In genomic region chr14:34620611-34621376, GRCm38 (mm10) we compare ENCODE assay signal across 9 mouse cellular contexts. TPM values are rescaled to one million over a fixed set of nuclear protein-coding genes. Genes with fewer than 3 reads are reported as not detected.
DNase-seq lines count a peak whose midpoint lies in the region; ATAC-seq and TF ChIP-seq lines count a peak whose summit lies in the region.
"Had no signal": no experiment of that assay in that cellular context is flagged by ENCODE, and none has a peak within 500 bp of the region (broad histone marks: within the 10 kb centered on the region; RNA-seq: fewer than 3 reads in every experiment).

No protein-coding gene starts in this region.

- no peaks in the 10 kb centered on the region for H3K36me3 ChIP-seq in kidney, embryonic 16.5 days (ENCODE audit: insufficient read depth, low read length)
- H3K36me3 ChIP-seq in E14TG2a.4 (ENCODE audit: insufficient read depth, low read length), result no peaks in the 10 kb centered on the region
- H3K36me3 ChIP-seq in forebrain, embryonic 15.5 days, result no peaks in the 10 kb centered on the region
- H3K36me3 ChIP-seq: midbrain, embryonic 12.5 days had no signal

- H3K9me3 ChIP-seq in kidney, embryonic 16.5 days (ENCODE audit: low read length), result no peaks in the 10 kb centered on the region
- no peaks in the 10 kb centered on the region for H3K9me3 ChIP-seq in E14TG2a.4 (ENCODE audit: low read length)
- H3K9me3 ChIP-seq in forebrain, embryonic 15.5 days, result no peaks in the 10 kb centered on the region
- H3K9me3 ChIP-seq: midbrain, embryonic 12.5 days had no signal

- no peak overlapping the region for H3K9ac ChIP-seq in kidney, embryonic 16.5 days (replicated peaks; ENCODE audit: low read length)
- no peak overlapping the region for H3K9ac ChIP-seq in forebrain, embryonic 15.5 days (replicated peaks)
- H3K9ac ChIP-seq: midbrain, embryonic 12.5 days had no signal

- H3K4me1 ChIP-seq in kidney, embryonic 16.5 days (ENCODE audit: insufficient read depth, low read length), result no peaks in the 10 kb centered on the region
- H3K4me1 ChIP-seq in E14TG2a.4 (replicated peaks; ENCODE audit: low read depth, low read length), result peaks cover 41% of the 10 kb centered on the region
- no peaks in the 10 kb centered on the region for H3K4me1 ChIP-seq in forebrain, embryonic 15.5 days
- H3K4me1 ChIP-seq: midbrain, embryonic 12.5 days had no signal

- TF ChIP-seq CTCF in E14TG2a.4 (conservative IDR thresholded peaks at IDR 0.05; ENCODE audit: low read length), result peak; percentile 53

- H3K27me3 ChIP-seq in kidney, embryonic 16.5 days (ENCODE audit: insufficient read depth, low read length), result peaks cover 12% of the 10 kb centered on the region; the same call in 1 of the 2 replicates
- no peaks in the 10 kb centered on the region for H3K27me3 ChIP-seq in E14TG2a.4 (ENCODE audit: insufficient read depth, low read length)
- H3K27me3 ChIP-seq in forebrain, embryonic 15.5 days, result peaks cover 8% of the 10 kb centered on the region

- ATAC-seq in kidney, embryonic 16.5 days (ENCODE audit: low FRiP score, low TSS enrichment), result no peak
- peak; percentile 74 for ATAC-seq in erythroblast, adult 5-6 weeks (replicated peaks; ENCODE audit: low FRiP score, poor library complexity, severe bottlenecking)
- ATAC-seq in forebrain, embryonic 15.5 days (replicated peaks), result no peak

- peak; percentile 33 for DNase-seq in kidney, adult 11 months
- DNase-seq in adrenal gland, postnatal 25 days, result peak; percentile 75
- DNase-seq in large intestine, adult 2 months (ENCODE audit: low read depth, low spot score), result peak; percentile 28
- peak; percentile 58 for DNase-seq in ovary, postnatal 36 days (ENCODE audit: low spot score)

- 33% methylated on average over 10 of the region's 10 CpGs for WGBS in kidney, embryonic 16.5 days
- 48% methylated on average over 10 of the region's 10 CpGs for WGBS in large intestine, adult 2 months
- 43% methylated on average over 10 of the region's 10 CpGs for WGBS in forebrain, embryonic 15.5 days

- H3K4me2 ChIP-seq in kidney, embryonic 16.5 days (replicated peaks; ENCODE audit: low read depth, low read length), result no peak overlapping the region
- no peak overlapping the region for H3K4me2 ChIP-seq in forebrain, embryonic 15.5 days (replicated peaks)
- H3K4me2 ChIP-seq: midbrain, embryonic 12.5 days had no signal

- no peak overlapping the region for H3K27ac ChIP-seq in kidney, embryonic 16.5 days (ENCODE audit: low read length)
- no peak overlapping the region for H3K27ac ChIP-seq in forebrain, embryonic 15.5 days (replicated peaks)
- H3K27ac ChIP-seq: midbrain, embryonic 12.5 days had no signal

- H3K4me3 ChIP-seq in kidney, embryonic 16.5 days (ENCODE audit: low read length), result no peak overlapping the region
- no peak overlapping the region for H3K4me3 ChIP-seq in E14TG2a.4 (replicated peaks; ENCODE audit: low read length)
- H3K4me3 ChIP-seq in forebrain, embryonic 15.5 days, result no peak overlapping the region
- H3K4me3 ChIP-seq: midbrain, embryonic 12.5 days had no signal

RNA-seq across cellular contexts. Expression of gene Opn4, which starts 20.9 kb away (rescaled TPM):
- polyA plus RNA-seq in kidney, embryonic 16.5 days (2015; fragmentation: Nextera tagmentation; extraction: Ambion mirVana), result 0.39 and 0.51 TPM in 2 replicates
- total RNA-seq in adrenal gland, postnatal 25 days (2021), result not detected in 2 replicates
- not detected in 2 replicates for total RNA-seq in erythroblast, adult 5-6 weeks (2015; ENCODE audit: low replicate concordance)
- not detected in 2 replicates for total RNA-seq in erythroblast, adult 5-6 weeks (2017; ENCODE audit: low replicate concordance)
- polyA plus RNA-seq in large intestine, adult 2 months (2012; rRNA removed), result 0.15 TPM in 1 of 2 replicates, not detected in the other
- not detected in 2 replicates for polyA plus RNA-seq in forebrain, embryonic 15.5 days (2015; fragmentation: Nextera tagmentation; extraction: Ambion mirVana)
- polyA plus RNA-seq: midbrain, embryonic 12.5 days had no signal

RNA-seq across cellular contexts. Expression of gene Ldb3, which starts 32.3 kb away (rescaled TPM):
- polyA plus RNA-seq in kidney, embryonic 16.5 days (2015; fragmentation: Nextera tagmentation; extraction: Ambion mirVana), result 2.2 and 2.3 TPM in 2 replicates
- 0.73 and 1.4 TPM in 2 replicates for total RNA-seq in adrenal gland, postnatal 25 days (2021)
- total RNA-seq in erythroblast, adult 5-6 weeks (2015; ENCODE audit: low replicate concordance), result not detected in 2 replicates
- total RNA-seq in erythroblast, adult 5-6 weeks (2017; ENCODE audit: low replicate concordance), result not detected in 2 replicates
- 19.5 and 45.8 TPM in 2 replicates for polyA plus RNA-seq in large intestine, adult 2 months (2012; rRNA removed)
- polyA plus RNA-seq in forebrain, embryonic 15.5 days (2015; fragmentation: Nextera tagmentation; extraction: Ambion mirVana), result 0.46 and 0.60 TPM in 2 replicates

RNA-seq across cellular contexts. Expression of gene Wapl, which starts 52.9 kb away (rescaled TPM):
- polyA plus RNA-seq in kidney, embryonic 16.5 days (2015; fragmentation: Nextera tagmentation; extraction: Ambion mirVana), result 20.8 and 23.8 TPM in 2 replicates
- total RNA-seq in adrenal gland, postnatal 25 days (2021), result 90.8 and 92.9 TPM in 2 replicates
- 144 and 152 TPM in 2 replicates for total RNA-seq in erythroblast, adult 5-6 weeks (2015; ENCODE audit: low replicate concordance)
- total RNA-seq in erythroblast, adult 5-6 weeks (2017; ENCODE audit: low replicate concordance), result 291 and 438 TPM in 2 replicates
- polyA plus RNA-seq in large intestine, adult 2 months (2012; rRNA removed), result 25.3 and 28.8 TPM in 2 replicates
- 21.6 and 22.3 TPM in 2 replicates for polyA plus RNA-seq in forebrain, embryonic 15.5 days (2015; fragmentation: Nextera tagmentation; extraction: Ambion mirVana)
